In genomic region chr5:108367871-108368332, GRCm38 (mm10) we compare ENCODE assay signal across 8 mouse cellular contexts. TPM values are rescaled to one million over a fixed set of nuclear protein-coding genes. Genes with fewer than 3 reads are reported as not detected.
DNase-seq lines count a peak whose midpoint lies in the region; ATAC-seq and TF ChIP-seq lines count a peak whose summit lies in the region.

Gm42517 (minus strand) TSS chr5:108367922.

- no peak for TF ChIP-seq EP300 in stomach, postnatal 0 days (optimal IDR thresholded peaks at IDR 0.05)

- H3K4me1 ChIP-seq in embryonic facial prominence, embryonic 11.5 days (ENCODE audit: control insufficient read depth, insufficient read depth, low read length), result peaks cover 12% of the 10 kb centered on the region
- H3K4me1 ChIP-seq in hindbrain, embryonic 15.5 days (replicated peaks), result peaks cover 43% of the 10 kb centered on the region
- H3K4me1 ChIP-seq in liver, embryonic 15.5 days (replicated peaks), result peaks cover 26% of the 10 kb centered on the region
- H3K4me1 ChIP-seq in stomach, postnatal 0 days (replicated peaks; ENCODE audit: control insufficient read depth, insufficient read depth), result 0 out of 2 replicates have a peak, but pooled peaks cover 6% of the 10 kb centered on the region

- peak; percentile 11 for DNase-seq in kidney, postnatal 10 days
- no peak for DNase-seq in kidney, adult 18-20 months
- DNase-seq in Patski (ENCODE audit: low read depth, low spot score), result no peak
- peak; percentile 9 for DNase-seq in embryonic facial prominence, embryonic 11.5 days (ENCODE audit: low spot score)
- DNase-seq in stomach, postnatal 0 days (ENCODE audit: low spot score), result peak; percentile 17
- DNase-seq in thymus, postnatal 10 days (ENCODE audit: low spot score in 2 of 2), result no peak

- ATAC-seq in Patski, result peak; percentile 1
- ATAC-seq in embryonic facial prominence, embryonic 11.5 days (replicated peaks; ENCODE audit: insufficient number of reproducible peaks, low FRiP score, low TSS enrichment, low read depth), result no peak
- ATAC-seq in hindbrain, embryonic 15.5 days (ENCODE audit: low FRiP score, low read depth), result peak; percentile 52
- 0 out of 2 replicates have a peak, but pooled peaks have one; percentile 15 for ATAC-seq in liver, embryonic 15.5 days (ENCODE audit: insufficient read depth)
- ATAC-seq in stomach, postnatal 0 days (ENCODE audit: low FRiP score, low TSS enrichment), result peak; percentile 22; the same call in 1 of the 2 replicates

- no peak within 1 kb of the TSS for H3K27ac ChIP-seq in embryonic facial prominence, embryonic 11.5 days (replicated peaks; ENCODE audit: low read depth, low read length)
- H3K27ac ChIP-seq in hindbrain, embryonic 15.5 days (replicated peaks), result peak within 1 kb of the TSS; percentile 33; the same call in 1 of the 2 replicates
- H3K27ac ChIP-seq in liver, embryonic 15.5 days (replicated peaks), result no peak within 1 kb of the TSS
- H3K27ac ChIP-seq in stomach, postnatal 0 days (replicated peaks), result no peak within 1 kb of the TSS

- under 1% methylated on average over 17 of the region's 36 CpGs for WGBS in embryonic facial prominence, embryonic 11.5 days
- WGBS in hindbrain, embryonic 15.5 days, result under 1% methylated on average over 24 of the region's 36 CpGs
- 2% methylated on average over 31 of the region's 36 CpGs for WGBS in liver, embryonic 15.5 days (ENCODE audit: insufficient replicate concordance)
- WGBS in stomach, postnatal 0 days, result 2% methylated on average over 24 of the region's 36 CpGs

- H3K36me3 ChIP-seq in embryonic facial prominence, embryonic 11.5 days (replicated peaks; ENCODE audit: control insufficient read depth, insufficient read depth, low read depth, low read length), result no peaks in the 10 kb centered on the region
- H3K36me3 ChIP-seq in hindbrain, embryonic 15.5 days, result no peaks in the 10 kb centered on the region
- H3K36me3 ChIP-seq in liver, embryonic 15.5 days (replicated peaks), result no peaks in the 10 kb centered on the region
- H3K36me3 ChIP-seq in stomach, postnatal 0 days (ENCODE audit: control insufficient read depth, insufficient read depth, low read length), result no peaks in the 10 kb centered on the region

- H3K4me3 ChIP-seq in embryonic facial prominence, embryonic 11.5 days (ENCODE audit: low read depth, low read length), result peak within 1 kb of the TSS; percentile 49
- peak within 1 kb of the TSS; percentile 66 for H3K4me3 ChIP-seq in hindbrain, embryonic 15.5 days
- H3K4me3 ChIP-seq in liver, embryonic 15.5 days (replicated peaks), result peak within 1 kb of the TSS; percentile 48
- peak within 1 kb of the TSS; percentile 57 for H3K4me3 ChIP-seq in stomach, postnatal 0 days (ENCODE audit: low read depth, low read length)

- peak within 1 kb of the TSS; percentile 95 for H3K4me2 ChIP-seq in embryonic facial prominence, embryonic 11.5 days (ENCODE audit: low read depth, low read length)
- peak within 1 kb of the TSS; percentile 94 for H3K4me2 ChIP-seq in hindbrain, embryonic 15.5 days
- H3K4me2 ChIP-seq in liver, embryonic 15.5 days, result peak within 1 kb of the TSS; percentile 69
- H3K4me2 ChIP-seq in stomach, postnatal 0 days (replicated peaks; ENCODE audit: low read depth), result peak within 1 kb of the TSS; percentile 94

- in situ Hi-C loops in Patski (cut with MboI; ENCODE audit: low pct_unique_long_range_greater_than_20kb), result no loop called here

- H3K9ac ChIP-seq in embryonic facial prominence, embryonic 11.5 days (replicated peaks; ENCODE audit: low read length), result peak within 1 kb of the TSS; percentile 48
- H3K9ac ChIP-seq in hindbrain, embryonic 15.5 days, result peak within 1 kb of the TSS; percentile 59
- H3K9ac ChIP-seq in liver, embryonic 15.5 days, result no peak within 1 kb of the TSS
- H3K9ac ChIP-seq in stomach, postnatal 0 days (ENCODE audit: low read length), result peak within 1 kb of the TSS; percentile 50

- peaks cover 7% of the 10 kb centered on the region for H3K27me3 ChIP-seq in Patski
- peaks cover 66% of the 10 kb centered on the region for H3K27me3 ChIP-seq in embryonic facial prominence, embryonic 11.5 days (ENCODE audit: control insufficient read depth, insufficient read depth, low read length)
- peaks cover 67% of the 10 kb centered on the region for H3K27me3 ChIP-seq in hindbrain, embryonic 15.5 days
- peaks cover 98% of the 10 kb centered on the region for H3K27me3 ChIP-seq in liver, embryonic 15.5 days
- H3K27me3 ChIP-seq in stomach, postnatal 0 days (ENCODE audit: control insufficient read depth, insufficient read depth, low read length), result peaks cover 37% of the 10 kb centered on the region

- POLR2A ChIA-PET in Patski (lab: Charles Lee), result interaction anchor here (1.1 to 1.9 kb wide), 2 partner anchors 10 to 14 kb away, joined by 3 to 6 read pairs; no protein-coding TSS in a partner anchor

- H3K9me3 ChIP-seq in embryonic facial prominence, embryonic 11.5 days (replicated peaks; ENCODE audit: control insufficient read depth, low read length), result no peaks in the 10 kb centered on the region
- H3K9me3 ChIP-seq in hindbrain, embryonic 15.5 days, result no peaks in the 10 kb centered on the region
- no peaks in the 10 kb centered on the region for H3K9me3 ChIP-seq in liver, embryonic 15.5 days (replicated peaks)
- no peaks in the 10 kb centered on the region for H3K9me3 ChIP-seq in stomach, postnatal 0 days (ENCODE audit: control insufficient read depth, low read length)

- no peak for TF ChIP-seq CTCF in Patski (IDR thresholded peaks at IDR 0.05)
- TF ChIP-seq CTCF in stomach, postnatal 0 days (IDR thresholded peaks at IDR 0.05; ENCODE audit: low read depth), result no peak

- CTCF ChIA-PET in Patski (lab: Charles Lee), result no interaction called here

RNA-seq across cellular contexts. Expression of gene Gm42517, which starts in this region (rescaled TPM):
- 10.3 TPM for polyA plus RNA-seq in Patski (2021)
- not detected in 2 replicates for polyA plus RNA-seq in embryonic facial prominence, embryonic 11.5 days (2014; fragmentation: Nextera tagmentation; extraction: Ambion mirVana)
- 2.8 and 3.8 TPM in 2 replicates for polyA plus RNA-seq in hindbrain, embryonic 15.5 days (2015; fragmentation: Nextera tagmentation; extraction: Ambion mirVana)
- polyA plus RNA-seq in liver, embryonic 15.5 days (2015; fragmentation: Nextera tagmentation; extraction: Ambion mirVana), result 0.06 TPM in 1 of 2 replicates, not detected in the other
- polyA plus RNA-seq in stomach, postnatal 0 days (2015; fragmentation: Nextera tagmentation; extraction: Ambion mirVana), result 0.08 and 0.13 TPM in 2 replicates

Comparison
In these comparisons a context has a peak if more than half of its experiments do, and no peak if none do; other contexts are left out.
1. Peak in DNase-seq, H3K4me3 ChIP-seq, H3K9ac ChIP-seq and H3K4me2 ChIP-seq in embryonic facial prominence, embryonic 11.5 days; RNA of the gene not detected or under 1 TPM.
2. Peak in ATAC-seq, H3K4me3 ChIP-seq and H3K4me2 ChIP-seq in liver, embryonic 15.5 days; RNA of the gene not detected or under 1 TPM.
3. Peak in DNase-seq, ATAC-seq, H3K4me3 ChIP-seq, H3K9ac ChIP-seq and H3K4me2 ChIP-seq in stomach, postnatal 0 days; RNA of the gene not detected or under 1 TPM.